Mouse (Mus musculus): ENCODE measurements around the gene Kif14. TPM values are rescaled to one million over a fixed set of nuclear protein-coding genes. Genes with fewer than 3 reads are reported as not detected.

The Kif14 gene
- total and polyA plus RNA-seq, 3 experiments, result 5.5 to 12.0 (median 7.8) TPM

- H3K4me2 ChIP-seq (ENCODE audit: insufficient read depth, low read depth, poor library complexity, severe bottlenecking), result no peak overlapping the region
- H3K9ac ChIP-seq (ENCODE audit: insufficient read depth, low read depth), result no peak overlapping the region
- H3K4me1 ChIP-seq (ENCODE audit: control insufficient read depth in 1 of 2, insufficient read depth in 2 of 2), result peaks cover 0 to 9% of the 10 kb centered on the region in 2 experiments; a peak in 2 of 4 replicates
- peaks cover 20% of the 10 kb centered on the region for H3K9me3 ChIP-seq (replicated peaks; ENCODE audit: low read length)
- in situ Hi-C loops (cut with MboI; ENCODE audit: low pct_ligation_motif_present, low pct_unique_long_range_greater_than_20kb, low sequenced_read_pairs) (no loop called here), dilution Hi-C loops (cut with MboI; ENCODE audit: extremely low pct_ligation_motif_present, extremely low pct_unique_long_range_greater_than_20kb, low sequenced_read_pairs) (no loop called here)
- TF ChIP-seq UBTF (IDR thresholded peaks at IDR 0.05; ENCODE audit: low read depth, low read length), result no peak
- TF ChIP-seq CTCF (conservative IDR thresholded peaks at IDR 0.05 in 1 of 2, IDR thresholded peaks at IDR 0.05 in 1 of 2; ENCODE audit: low read depth in 2 of 2, low read length in 2 of 2), result peak in 1 of 2 experiments; percentile 26; a peak in 1 of 4 replicates
- peak; percentile 4; the same call in 1 of the 2 replicates for TF ChIP-seq RAD21 (IDR thresholded peaks at IDR 0.05; ENCODE audit: low read depth, low read length)
- H3K79me2 ChIP-seq (replicated peaks; ENCODE audit: control insufficient read depth, extremely low read depth, insufficient read depth, poor library complexity, severe bottlenecking), result peaks cover 9% of the 10 kb centered on the region; the same call in 1 of the 2 replicates
- no peaks in the 10 kb centered on the region for H3K27me3 ChIP-seq (replicated peaks)
- DNase-seq (ENCODE audit: extremely low read depth), result no peak
- no peak overlapping the region for H3K27ac ChIP-seq (ENCODE audit: insufficient read depth, low read depth)
- no peak overlapping the region for H3K4me3 ChIP-seq (replicated peaks in 1 of 3; ENCODE audit: low read depth in 2 of 3, low read length in 2 of 3, poor library complexity in 1 of 3)
- H3K36me3 ChIP-seq (replicated peaks in 1 of 2; ENCODE audit: control insufficient read depth in 1 of 2, insufficient read depth in 1 of 2, low read length in 1 of 2), result peaks cover 17 to 25% of the 10 kb centered on the region in 2 experiments
Measured at GRCm38 (mm10) chr1:136465168-136465567, 975 bp upstream of the Kif14 start.

GRCm38 (mm10) chr1:136469408-136469807 is 3.3 kb downstream of the Kif14 start:
- Histone ChIP-seq H3K4me2 (ENCODE audit: insufficient read depth, low read depth, poor library complexity, severe bottlenecking) (no peak overlapping the region), H3K27ac (ENCODE audit: insufficient read depth, low read depth) (no peak overlapping the region), H3K4me1 (ENCODE audit: control insufficient read depth in 1 of 2, insufficient read depth in 2 of 2) (peaks cover 0 to 9% of the 10 kb centered on the region in 2 experiments; a peak in 2 of 4 replicates), H3K9ac (ENCODE audit: insufficient read depth, low read depth) (no peak overlapping the region), H3K36me3 (replicated peaks in 1 of 2; ENCODE audit: control insufficient read depth in 1 of 2, insufficient read depth in 1 of 2, low read length in 1 of 2) (peaks cover 30 to 62% of the 10 kb centered on the region in 2 experiments), H3K9me3 (replicated peaks; ENCODE audit: low read length) (peaks cover 15% of the 10 kb centered on the region), H3K4me3 (replicated peaks in 1 of 3; ENCODE audit: low read depth in 2 of 3, low read length in 2 of 3, poor library complexity in 1 of 3) (no peak overlapping the region), H3K27me3 (replicated peaks) (no peaks in the 10 kb centered on the region), H3K79me2 (replicated peaks; ENCODE audit: control insufficient read depth, extremely low read depth, insufficient read depth, poor library complexity, severe bottlenecking) (peaks cover 15% of the 10 kb centered on the region; the same call in 1 of the 2 replicates)
- in situ Hi-C loops (cut with MboI; ENCODE audit: low pct_ligation_motif_present, low pct_unique_long_range_greater_than_20kb, low sequenced_read_pairs), result no loop called here
- no peak for DNase-seq (ENCODE audit: extremely low read depth)
- dilution Hi-C loops (cut with MboI; ENCODE audit: extremely low pct_ligation_motif_present, extremely low pct_unique_long_range_greater_than_20kb, low sequenced_read_pairs), result no loop called here
- no peak for TF ChIP-seq GABPA (IDR thresholded peaks at IDR 0.05; ENCODE audit: insufficient replicate concordance, low read depth, low read length)
- TF ChIP-seq BHLHE40 (IDR thresholded peaks at IDR 0.05; ENCODE audit: low read depth, low read length), result no peak
- no peak for TF ChIP-seq POLR2AphosphoS2 (IDR thresholded peaks at IDR 0.05; ENCODE audit: low read depth, low read length)
- TF ChIP-seq TBP (conservative IDR thresholded peaks at IDR 0.05; ENCODE audit: low read depth, low read length), result no peak
- TF ChIP-seq CTCF (conservative IDR thresholded peaks at IDR 0.05 in 1 of 2, IDR thresholded peaks at IDR 0.05 in 1 of 2; ENCODE audit: low read depth in 2 of 2, low read length in 2 of 2), result no peak
- no peak for TF ChIP-seq MEF2A (IDR thresholded peaks at IDR 0.05; ENCODE audit: borderline replicate concordance, low read depth, low read length)
- no peak for TF ChIP-seq MXI1 (IDR thresholded peaks at IDR 0.05; ENCODE audit: low read depth, low read length)
- TF ChIP-seq USF2 (conservative IDR thresholded peaks at IDR 0.05; ENCODE audit: low read depth, low read length), result no peak
- TF ChIP-seq SMC3 (IDR thresholded peaks at IDR 0.05; ENCODE audit: low read depth, low read length), result no peak
- TF ChIP-seq USF1 (IDR thresholded peaks at IDR 0.05; ENCODE audit: low read depth, low read length), result no peak
- no peak for TF ChIP-seq PAX5 (IDR thresholded peaks at IDR 0.05; ENCODE audit: low read length)
- no peak for TF ChIP-seq EP300 (IDR thresholded peaks at IDR 0.05; ENCODE audit: low read length)
- TF ChIP-seq HCFC1 (IDR thresholded peaks at IDR 0.05; ENCODE audit: low read depth, low read length), result no peak
- no peak for TF ChIP-seq ZNF384 (IDR thresholded peaks at IDR 0.05; ENCODE audit: low read depth, low read length)
- TF ChIP-seq MAX (IDR thresholded peaks at IDR 0.05; ENCODE audit: low read length), result no peak
- no peak for TF ChIP-seq ZKSCAN1 (IDR thresholded peaks at IDR 0.05; ENCODE audit: borderline replicate concordance, low read depth, low read length)
- no peak for TF ChIP-seq MYC (IDR thresholded peaks at IDR 0.05; ENCODE audit: low read depth, low read length)
